Mouse (Mus musculus) NIH3T3 (cell line): ENCODE measurements around the gene Trit1.
"Not testable (repeated sequence)": the region's sequence is repeated elsewhere in the genome, so short reads cannot be mapped to it uniquely, and the experiment has no call there.

Experiments used
- DNase-seq: peaks from one replicate; pipeline ENCODE4 v3.0.0-alpha.2; 2012; ENCODE audit warnings: low read depth

Trit1 gene

GRCm38 (mm10) chr4:122998537-122999262, 17.7 kb upstream of the Trit1 start:
- no peak for DNase-seq

GRCm38 (mm10) chr4:122999263-122999691, 17.1 kb upstream of the Trit1 start:
- DNase-seq = no peak

GRCm38 (mm10) chr4:123000130-123000529, 16.3 kb upstream of the Trit1 start:
- no peak for DNase-seq

GRCm38 (mm10) chr4:123000617-123001342, 15.6 kb upstream of the Trit1 start:
- no peak for DNase-seq

GRCm38 (mm10) chr4:123005054-123005966, 11.1 kb upstream of the Trit1 start:
- DNase-seq = peak; percentile 67

GRCm38 (mm10) chr4:123012501-123012900, 3.9 kb upstream of the Trit1 start:
- DNase-seq = not testable (repeated sequence)

- no peak for DNase-seq
Observed at GRCm38 (mm10) chr4:123013346-123013945, 3.0 kb upstream of the Trit1 start.

GRCm38 (mm10) chr4:123013949-123014406, 2.4 kb upstream of the Trit1 start:
- DNase-seq = no peak

GRCm38 (mm10) chr4:123014501-123015282, 1.7 kb upstream of the Trit1 start:
- DNase-seq = no peak

- no peak for DNase-seq
Observed at GRCm38 (mm10) chr4:123021591-123021990, 5.2 kb downstream of the Trit1 start.

- DNase-seq = no peak
Observed at GRCm38 (mm10) chr4:123022896-123023295, 6.5 kb downstream of the Trit1 start.

- no peak for DNase-seq
Observed at GRCm38 (mm10) chr4:123025418-123025817, 9.0 kb downstream of the Trit1 start.

- no peak for DNase-seq
Observed at GRCm38 (mm10) chr4:123026161-123026560, 9.8 kb downstream of the Trit1 start.

- no peak for DNase-seq
Observed at GRCm38 (mm10) chr4:123026597-123026996, 10.2 kb downstream of the Trit1 start.

GRCm38 (mm10) chr4:123034841-123035240, 18.4 kb downstream of the Trit1 start:
- no peak for DNase-seq

GRCm38 (mm10) chr4:123035636-123036035, 19.2 kb downstream of the Trit1 start:
- no peak for DNase-seq

GRCm38 (mm10) chr4:123036710-123037109, 20.3 kb downstream of the Trit1 start:
- no peak for DNase-seq

GRCm38 (mm10) chr4:123041131-123041530, 24.7 kb downstream of the Trit1 start:
- DNase-seq = no peak

- DNase-seq = no peak
Observed at GRCm38 (mm10) chr4:123043858-123044257, 27.5 kb downstream of the Trit1 start.

- DNase-seq = peak; percentile 65
Observed at GRCm38 (mm10) chr4:123044842-123045241, 28.4 kb downstream of the Trit1 start.

GRCm38 (mm10) chr4:123046300-123046699, 29.9 kb downstream of the Trit1 start:
- no peak for DNase-seq
